Mouse (Mus musculus) lung, postnatal 0 days (tissue): ENCODE results near the gene Gm19668.
"Not testable (repeated sequence)": the region's sequence is repeated elsewhere in the genome, so short reads cannot be mapped to it uniquely, and the experiment has no call there.

Experiments used
- CTCF ChIP-seq: IDR thresholded peaks from 2 replicates; pipeline ENCODE4 v1.5.1; 2016; ENCODE audit warnings: antibody characterized with exemption, mild to moderate bottlenecking
- EP300 ChIP-seq: IDR thresholded peaks from 2 replicates; pipeline ENCODE4 v1.6.1; 2016; ENCODE audit warnings: antibody characterized with exemption, mild to moderate bottlenecking, control low read depth

GRCm38 (mm10) chr10:77782442-77782841 lies 16.5 kb downstream of the Gm19668 start, which contains the start of gene Gm3250:
- not testable (repeated sequence) for TF ChIP-seq CTCF, EP300
